Mouse (Mus musculus) intestine, postnatal 0 days (tissue): ENCODE data around the gene 1700016C15Rik. TPM values are rescaled to one million over a fixed set of nuclear protein-coding genes. Genes with fewer than 3 reads are reported as not detected.

Source experiments
- ATAC-seq: fragments of 200-750 bp; cut with Nextera tagmentation; 2 replicates; pipeline ENCODE4 v1.8.0; 2017; ENCODE audit warnings: mild to moderate bottlenecking, moderate TSS enrichment, moderate library complexity
- H3K27ac ChIP-seq: fragments of 300-500 bp; sonication (generic); 2 replicates; pipeline ENCODE4 v1.5.1; 2014; ENCODE audit warnings: mild to moderate bottlenecking, low read depth, low read length, moderate library complexity
- H3K27me3 ChIP-seq: fragments of 300-500 bp; sonication (generic); replicated peaks from 2 replicates; pipeline ENCODE4 v1.6.1; 2014; ENCODE audit warnings: low read length, mixed read lengths; ENCODE audit not compliant: control insufficient read depth, insufficient read depth
- H3K36me3 ChIP-seq: fragments of 300-500 bp; sonication (generic); 2 replicates; pipeline ENCODE4 v1.6.1; 2014; ENCODE audit warnings: mild to moderate bottlenecking, moderate library complexity; ENCODE audit not compliant: control insufficient read depth, insufficient read depth
- H3K4me1 ChIP-seq: fragments of 300-500 bp; sonication (generic); replicated peaks from 2 replicates; pipeline ENCODE4 v1.6.1; 2014; ENCODE audit warnings: antibody characterized with exemption, low read length, mixed read lengths; ENCODE audit not compliant: control insufficient read depth, insufficient read depth
- H3K4me2 ChIP-seq: fragments of 300-500 bp; sonication (generic); replicated peaks from 2 replicates; pipeline ENCODE4 v1.6.1; 2014; ENCODE audit warnings: low read depth, mild to moderate bottlenecking, moderate library complexity
- H3K4me3 ChIP-seq: fragments of 300-500 bp; sonication (generic); 2 replicates; pipeline ENCODE4 v1.5.1; 2014; ENCODE audit warnings: low read depth, low read length
- H3K9ac ChIP-seq: fragments of 300-500 bp; sonication (generic); 2 replicates; pipeline ENCODE4 v1.6.1; 2014; ENCODE audit warnings: mild to moderate bottlenecking, low read depth, low read length
- H3K9me3 ChIP-seq: fragments of 300-500 bp; sonication (generic); 2 replicates; pipeline ENCODE4 v1.6.1; 2016; ENCODE audit warnings: mixed run types; ENCODE audit not compliant: control insufficient read depth
- CTCF ChIP-seq: sonication (generic); IDR thresholded peaks from 2 replicates; pipeline ENCODE4 v1.5.1; 2016; ENCODE audit warnings: low read depth, mild to moderate bottlenecking, control low read depth, antibody characterized with exemption, moderate library complexity
- WGBS: fragments of 180-500 bp; shearing (Covaris S2); extraction: QIAGEN DNeasy Blood & Tissue Kit; methylation state at CpG from one replicate; pipeline ENCODE4 v1.1.7; 2014; 5-methylcytosine and 5-hydroxymethylcytosine counted together
- polyA plus RNA-seq: library from polyadenylated mRNA; unstranded; fragments of >200 nt; fragmentation: Nextera tagmentation; extraction: Ambion mirVana; gene quantifications from 2 replicates; pipeline ENCODE4 v1.2.1, GENCODE M21; 2015

The 1700016C15Rik gene
- polyA plus RNA-seq = 11.6 and 13.6 TPM in 2 replicates

- H3K4me1 ChIP-seq = peaks cover 3% of the 10 kb centered on the region; the same call in 1 of the 2 replicates
- no peak for TF ChIP-seq CTCF
- H3K27ac ChIP-seq = no peak within 1 kb of the TSS
- no peak within 1 kb of the TSS for H3K4me3 ChIP-seq
- no peak; the same call in 1 of the 2 replicates for ATAC-seq
- no peaks in the 10 kb centered on the region for H3K36me3 ChIP-seq
- H3K9me3 ChIP-seq = no peaks in the 10 kb centered on the region
- no peak within 1 kb of the TSS for H3K9ac ChIP-seq
- WGBS = 61% methylated on average over 11 of the region's 11 CpGs
- H3K27me3 ChIP-seq = no peaks in the 10 kb centered on the region
- no peak within 1 kb of the TSS for H3K4me2 ChIP-seq
These were observed at the start of gene 1700016C15Rik for GRCm38 (mm10) chr1:177729043-177730024. Gene 1700016C15Rik, plus strand, starts transcription at chr1:177729814.

GRCm38 (mm10) chr1:177681239-177681638 is 48.4 kb upstream of the 1700016C15Rik start:
- Histone ChIP-seq H3K36me3 (no peaks in the 10 kb centered on the region), H3K4me2 (no peak overlapping the region), H3K27ac (no peak overlapping the region), H3K9me3 (no peaks in the 10 kb centered on the region), H3K4me3 (no peak overlapping the region), H3K4me1 (no peaks in the 10 kb centered on the region), H3K27me3 (no peaks in the 10 kb centered on the region), H3K9ac (no peak overlapping the region)
- WGBS = 71% methylated on average over 11 of the region's 11 CpGs
- TF ChIP-seq CTCF = no peak
- ATAC-seq = no peak

- TF ChIP-seq CTCF = peak; percentile 12; the same call in 1 of the 2 replicates
- no peaks in the 10 kb centered on the region for H3K36me3 ChIP-seq
- H3K4me2 ChIP-seq = no peak overlapping the region
- no peak for ATAC-seq
- H3K27me3 ChIP-seq = no peaks in the 10 kb centered on the region
- no peak overlapping the region for H3K27ac ChIP-seq
- H3K9me3 ChIP-seq = no peaks in the 10 kb centered on the region
- H3K4me1 ChIP-seq = no peaks in the 10 kb centered on the region
- no peak overlapping the region for H3K4me3 ChIP-seq
- no peak overlapping the region for H3K9ac ChIP-seq
- WGBS = 71% methylated on average over 18 of the region's 18 CpGs
These were observed 45.4 kb upstream of the 1700016C15Rik start for GRCm38 (mm10) chr1:177683931-177684836.

- H3K9me3 ChIP-seq = no peaks in the 10 kb centered on the region
- WGBS = 9% methylated on average over 3 of the region's 3 CpGs
- no peak overlapping the region for H3K4me3 ChIP-seq
- H3K9ac ChIP-seq = no peak overlapping the region
- H3K36me3 ChIP-seq = no peaks in the 10 kb centered on the region
- peak; percentile 72 for TF ChIP-seq CTCF
- no peak for ATAC-seq
- H3K4me2 ChIP-seq = no peak overlapping the region
- no peaks in the 10 kb centered on the region for H3K27me3 ChIP-seq
- no peak overlapping the region for H3K27ac ChIP-seq
- H3K4me1 ChIP-seq = no peaks in the 10 kb centered on the region
These were observed 44.7 kb upstream of the 1700016C15Rik start for GRCm38 (mm10) chr1:177684901-177685300.

- no peak for ATAC-seq
- H3K9ac ChIP-seq = no peak overlapping the region
- no peak overlapping the region for H3K4me2 ChIP-seq
- no peak overlapping the region for H3K4me3 ChIP-seq
- no peaks in the 10 kb centered on the region for H3K9me3 ChIP-seq
- TF ChIP-seq CTCF = no peak
- 65% methylated on average over 3 of the region's 3 CpGs for WGBS
- H3K4me1 ChIP-seq = no peaks in the 10 kb centered on the region
- H3K27ac ChIP-seq = no peak overlapping the region
- H3K27me3 ChIP-seq = no peaks in the 10 kb centered on the region
- H3K36me3 ChIP-seq = no peaks in the 10 kb centered on the region
These were observed 43.5 kb upstream of the 1700016C15Rik start for GRCm38 (mm10) chr1:177686137-177686536.

- TF ChIP-seq CTCF = no peak
- H3K4me2 ChIP-seq = no peak overlapping the region
- H3K36me3 ChIP-seq = no peaks in the 10 kb centered on the region
- no peak overlapping the region for H3K9ac ChIP-seq
- H3K4me1 ChIP-seq = no peaks in the 10 kb centered on the region
- no peak for ATAC-seq
- no peaks in the 10 kb centered on the region for H3K27me3 ChIP-seq
- H3K4me3 ChIP-seq = no peak overlapping the region
- H3K9me3 ChIP-seq = no peaks in the 10 kb centered on the region
- 78% methylated on average over 5 of the region's 5 CpGs for WGBS
- no peak overlapping the region for H3K27ac ChIP-seq
These were observed 42.6 kb upstream of the 1700016C15Rik start for GRCm38 (mm10) chr1:177686982-177687381.
